Mouse (Mus musculus): ENCODE data around the gene Mical2.

GRCm38 (mm10) chr7:112186871-112187270 lies 38.8 kb upstream of the Mical2 start:
- TF ChIP-seq POLR2A (IDR thresholded peaks at IDR 0.05; ENCODE audit: low read depth, low read length) = no peak
- TF ChIP-seq CTCF (IDR thresholded peaks at IDR 0.05; ENCODE audit: extremely low read depth, insufficient read length, insufficient replicate concordance, low read depth, low read length) = no peak
